Mouse (Mus musculus) liver, adult 10 weeks (tissue): ENCODE data around the gene Alkbh7. TPM values are rescaled to one million over a fixed set of nuclear protein-coding genes. Genes with fewer than 3 reads are reported as not detected.

Experiments used
- polyA plus RNA-seq: library from polyadenylated mRNA; stranded (reverse); fragments of 350-450 nt; fragmentation: Illumina TruSeq; extraction: RNeasy Lipid Tissue Mini Kit (QIAGEN cat#74804); gene quantifications from one replicate; pipeline ENCODE4 v1.2.3, GENCODE M21; 2014; ENCODE audit warnings: low read depth, low replicate concordance

The Alkbh7 gene
- 2.8 TPM for polyA plus RNA-seq

DNA sequence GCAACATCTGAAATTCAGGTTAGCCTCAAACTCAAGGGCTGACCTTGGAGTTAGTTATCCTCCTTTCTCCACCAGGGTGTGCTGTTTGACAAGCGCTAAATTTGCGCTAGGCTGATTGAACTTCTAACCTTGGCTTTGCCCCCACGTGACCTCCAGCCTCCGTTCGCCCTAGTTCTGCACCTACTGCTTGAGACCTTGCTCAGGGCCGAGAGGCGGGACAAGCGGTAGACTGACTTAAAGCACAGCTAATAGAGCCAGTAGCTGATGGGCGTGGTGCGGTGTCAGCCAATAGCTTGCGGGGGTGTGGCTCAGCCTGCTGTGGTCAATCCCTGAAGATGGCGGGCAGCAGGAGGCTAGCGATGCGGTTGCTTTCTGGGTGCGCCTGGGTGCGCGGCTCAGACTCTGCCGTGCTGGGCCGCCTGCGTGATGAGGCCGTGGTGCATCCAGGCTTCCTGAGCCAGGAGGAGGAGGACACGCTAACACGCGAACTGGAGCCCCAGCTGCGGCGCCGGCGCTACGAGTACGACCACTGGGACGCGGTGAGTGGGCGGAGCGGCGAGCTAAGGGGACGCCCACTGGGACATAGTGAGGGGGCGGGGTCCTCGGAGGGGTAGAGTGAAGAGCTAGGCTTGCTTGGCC, at the start of gene Alkbh7:
Alkbh7 (plus strand) TSS at position 311 of the 639 bp plus-strand sequence.

DNA sequence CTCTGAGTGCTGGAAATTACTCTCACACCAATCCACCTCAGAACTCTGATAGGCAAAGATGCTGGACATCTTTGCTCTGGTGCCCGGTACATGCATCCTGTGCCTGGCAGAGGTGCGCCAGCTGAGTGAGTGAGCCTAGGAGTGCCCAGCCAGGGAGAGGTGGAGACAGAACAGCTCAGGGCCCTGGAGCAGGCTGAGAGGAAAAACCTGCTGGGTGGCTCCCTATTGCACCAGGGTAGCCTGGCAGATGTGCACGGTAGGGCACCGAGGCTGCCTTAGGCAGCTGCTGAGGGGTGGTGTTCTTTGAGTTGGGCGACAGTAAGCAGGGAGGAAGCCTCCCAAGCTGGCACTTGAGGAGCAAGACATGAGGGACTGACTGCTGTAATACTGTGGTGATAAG, 15.1 kb upstream of the Alkbh7 start, which contains the start of gene Acer1:
Acer1 (minus strand) TSS at position 114 of the 400 bp plus-strand sequence.

DNA sequence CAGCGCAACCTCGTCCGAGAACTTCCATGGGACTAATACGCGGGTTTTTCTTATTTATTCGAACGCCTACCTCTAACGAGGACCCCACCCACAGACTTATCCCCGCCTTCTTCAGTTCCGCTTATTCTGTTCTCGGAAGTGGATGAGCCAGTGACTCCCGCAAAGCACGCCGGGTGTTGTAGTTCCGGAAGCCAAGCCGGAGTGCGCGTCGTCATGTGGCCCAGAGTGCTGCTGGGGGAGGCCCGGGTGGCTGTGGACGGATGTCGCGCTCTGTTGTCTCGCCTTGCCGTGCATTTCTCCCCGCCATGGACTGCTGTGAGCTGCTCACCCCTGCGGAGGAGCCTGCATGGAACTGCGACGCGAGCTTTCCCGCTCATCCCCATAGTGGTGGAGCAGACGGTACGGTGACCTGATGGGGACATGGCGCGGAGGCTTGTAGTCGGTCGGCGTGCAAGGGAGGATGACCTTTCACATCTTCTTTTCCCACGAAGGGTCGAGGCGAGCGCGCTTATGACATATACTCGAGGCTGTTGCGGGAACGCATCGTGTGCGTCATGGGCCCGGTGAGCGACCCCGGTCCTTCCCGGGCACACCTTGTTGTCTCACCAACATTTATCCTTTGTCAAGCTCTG, 6.9 kb upstream of the Alkbh7 start, which contains the start of gene Clpp:
Clpp (plus strand) TSS at position 191 of the 632 bp plus-strand sequence.

DNA sequence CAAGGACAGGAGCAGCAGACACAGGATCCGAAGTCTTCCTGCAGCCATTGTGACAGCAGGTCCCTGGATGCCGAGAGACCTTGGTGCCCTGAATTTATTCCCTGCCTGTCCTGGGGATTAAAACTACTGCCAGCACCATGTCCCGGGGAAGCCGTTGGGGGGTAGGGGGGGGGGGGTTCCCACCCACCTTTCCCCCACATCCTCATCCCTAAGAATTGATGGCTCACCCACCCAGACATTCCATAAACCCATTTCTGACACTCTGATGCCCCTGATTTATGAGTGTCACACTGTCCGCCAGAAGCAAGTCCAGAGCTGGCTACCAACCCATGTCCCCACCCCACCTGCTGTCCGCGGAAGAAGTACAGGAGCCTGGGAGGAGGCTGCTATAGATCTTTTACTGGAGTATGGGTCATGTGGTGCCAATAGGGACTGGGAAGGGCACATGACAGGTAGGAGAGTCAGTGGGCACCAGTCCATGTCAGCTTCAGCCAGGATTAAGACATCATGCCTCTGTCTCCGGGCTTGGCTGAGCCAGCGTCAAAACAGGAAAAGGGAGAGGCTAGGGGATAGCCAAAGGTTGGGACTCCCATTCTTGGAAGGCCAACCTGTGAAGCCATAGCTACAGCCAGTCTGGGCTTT, 3.0 kb downstream of the Alkbh7 start, which contains the start of gene Pspn:
Pspn (minus strand) TSS at position 51 of the 642 bp plus-strand sequence.

DNA sequence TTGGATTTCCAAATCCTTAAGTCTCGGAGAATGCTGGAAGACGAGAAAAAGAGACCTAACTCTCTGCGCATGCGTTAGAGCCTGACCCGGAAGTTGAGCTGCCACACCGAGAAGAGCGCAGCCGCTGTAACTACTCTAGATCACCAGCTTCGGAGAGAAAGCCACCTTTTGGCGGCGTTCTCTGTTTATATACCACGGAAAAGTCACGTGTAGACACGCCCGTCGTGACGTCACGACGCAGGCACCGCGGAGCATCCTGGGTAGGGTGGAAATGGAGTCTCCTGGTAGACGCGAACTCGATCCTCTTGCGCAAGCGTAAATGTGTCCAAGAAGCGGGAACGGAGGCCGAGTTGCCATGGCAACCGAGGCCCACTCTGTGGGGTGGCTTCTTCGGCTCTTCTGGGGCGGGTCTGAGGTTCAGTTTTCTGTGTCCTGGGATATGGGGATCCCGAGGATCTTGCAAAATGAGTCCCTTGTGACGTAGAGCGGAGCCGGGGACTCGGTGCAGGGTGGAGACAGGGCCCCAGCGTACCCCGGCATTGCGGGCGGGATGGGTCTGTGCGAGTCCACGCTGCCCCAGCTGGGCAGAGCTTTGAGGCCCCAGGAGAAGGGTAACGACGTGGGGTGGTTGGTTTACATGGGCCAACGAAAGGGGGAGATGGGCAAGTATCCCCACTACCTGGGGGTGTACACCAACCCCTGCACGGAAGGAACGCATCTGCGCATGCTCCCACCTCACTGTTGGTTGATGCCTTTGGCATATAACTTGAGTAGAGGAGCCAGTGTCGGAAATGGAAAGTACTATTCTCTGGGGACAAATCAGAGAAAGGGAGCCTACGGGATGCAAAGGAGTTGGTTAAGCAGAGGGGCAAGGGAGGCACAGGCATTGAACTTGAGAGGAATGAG, 14.3 kb downstream of the Alkbh7 start, which contains the start of the genes Gtf2f1 and Gm17949:
Gtf2f1 (minus strand) TSS at position 53 of the 906 bp plus-strand sequence.
Gm17949 (plus strand) TSS at position 234 of the 906 bp plus-strand sequence.

DNA sequence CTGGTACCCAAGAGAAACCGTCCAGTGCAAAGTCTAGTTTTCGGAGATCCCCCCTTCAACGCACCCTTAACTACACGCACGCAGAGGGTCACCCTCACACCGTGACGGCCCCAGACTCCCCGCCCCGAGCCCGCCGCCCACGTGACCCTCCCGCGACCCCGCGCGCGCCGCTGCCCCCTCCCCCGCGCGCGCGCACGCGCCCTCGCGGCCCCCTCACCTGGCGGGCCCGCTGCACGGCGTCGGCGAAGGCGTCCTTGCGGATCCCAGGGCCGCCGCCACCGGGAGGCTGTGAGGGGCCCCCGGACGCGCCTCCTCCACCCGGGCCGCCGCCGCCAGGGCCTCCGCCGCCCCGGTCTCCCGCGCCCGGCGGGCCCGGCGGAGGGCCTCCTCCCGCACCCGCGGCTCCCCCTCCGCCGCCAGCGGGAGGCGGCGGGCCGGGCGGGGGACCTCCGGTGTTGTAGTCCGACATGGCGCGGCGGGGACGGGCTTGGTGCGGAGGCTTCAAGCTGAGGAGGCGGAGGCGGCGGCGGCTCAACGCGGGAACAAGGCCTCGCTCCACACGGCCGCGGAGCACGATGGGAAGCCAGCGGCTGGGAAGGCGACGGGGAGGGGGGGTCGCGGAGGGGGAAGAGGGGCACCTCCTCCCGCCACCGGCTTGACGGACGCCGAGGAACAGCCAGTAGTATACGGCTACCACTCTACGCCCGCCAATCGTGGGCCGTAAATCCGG, 34.0 kb downstream of the Alkbh7 start, which contains the start of gene Khsrp:
Khsrp (minus strand) TSS at position 592 of the 730 bp plus-strand sequence.

DNA sequence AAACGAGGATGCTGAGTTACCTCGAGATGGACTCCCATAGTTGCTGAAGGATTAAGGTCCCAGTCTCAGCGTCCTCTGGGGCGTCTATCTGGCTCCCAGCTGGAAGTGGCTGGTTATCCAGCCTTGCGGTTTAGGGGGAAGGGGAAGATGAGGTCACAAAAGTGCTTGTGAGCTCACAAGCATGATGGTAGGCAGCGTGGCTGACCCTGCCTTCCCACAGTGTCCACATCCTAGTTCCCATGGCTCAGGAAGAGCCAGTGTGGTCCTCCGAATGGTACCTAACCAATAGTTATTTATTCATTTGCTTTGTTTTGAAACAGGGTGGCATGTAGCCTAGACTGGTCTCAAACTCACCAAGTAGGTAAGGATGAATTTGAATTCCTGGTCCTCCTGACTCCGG, 44.4 kb downstream of the Alkbh7 start, which contains the start of gene Slc25a41:
Slc25a41 (minus strand) TSS at position 101 of the 400 bp plus-strand sequence.

Other genes with a start within 250 kb of the Alkbh7 start
- not detected for gene Nrtn, start 239.8 kb upstream of the Alkbh7 start, polyA plus RNA-seq
- 0.64 TPM for gene Dus3l, start 232.6 kb upstream of the Alkbh7 start, polyA plus RNA-seq
- gene Prr22, start 227.1 kb upstream of the Alkbh7 start, polyA plus RNA-seq = not detected
- not detected for gene Rfx2, start 166.3 kb upstream of the Alkbh7 start, polyA plus RNA-seq
- not detected for gene Acsbg2, start 122.9 kb upstream of the Alkbh7 start, polyA plus RNA-seq
- not detected for gene 1700061G19Rik, start 121.9 kb upstream of the Alkbh7 start, polyA plus RNA-seq
- gene Mllt1, start 61.9 kb upstream of the Alkbh7 start, polyA plus RNA-seq = 0.77 TPM
- not detected for gene Acer1, start 15.2 kb upstream of the Alkbh7 start, polyA plus RNA-seq
- 4.0 TPM for gene Clpp, start 7.0 kb upstream of the Alkbh7 start, polyA plus RNA-seq
- gene Pspn, start 2.7 kb downstream of the Alkbh7 start, polyA plus RNA-seq = not detected
- 2.1 TPM for gene Gtf2f1, start 13.9 kb downstream of the Alkbh7 start, polyA plus RNA-seq
- gene Gm17949, start 14.1 kb downstream of the Alkbh7 start, polyA plus RNA-seq = not detected
- 5.1 TPM for gene Khsrp, start 34.2 kb downstream of the Alkbh7 start, polyA plus RNA-seq
- not detected for gene Slc25a41, start 44.3 kb downstream of the Alkbh7 start, polyA plus RNA-seq
- 5.6 TPM for gene Crb3, start 61.8 kb downstream of the Alkbh7 start, polyA plus RNA-seq
- 55.5 TPM for gene Slc25a23, start 62.5 kb downstream of the Alkbh7 start, polyA plus RNA-seq
- gene Dennd1c, start 81.2 kb downstream of the Alkbh7 start, polyA plus RNA-seq = 1.6 TPM
- not detected for gene Tubb4a, start 90.4 kb downstream of the Alkbh7 start, polyA plus RNA-seq
- gene Tnfsf9, start 108.0 kb downstream of the Alkbh7 start, polyA plus RNA-seq = not detected
- gene Cd70, start 152.4 kb downstream of the Alkbh7 start, polyA plus RNA-seq = not detected
- gene Tnfsf14, start 196.8 kb downstream of the Alkbh7 start, polyA plus RNA-seq = not detected
- gene C3, start 230.8 kb downstream of the Alkbh7 start, polyA plus RNA-seq = 3,590 TPM